Mouse (Mus musculus): ENCODE results near the gene Sstr3.

Sstr3 gene

DNA sequence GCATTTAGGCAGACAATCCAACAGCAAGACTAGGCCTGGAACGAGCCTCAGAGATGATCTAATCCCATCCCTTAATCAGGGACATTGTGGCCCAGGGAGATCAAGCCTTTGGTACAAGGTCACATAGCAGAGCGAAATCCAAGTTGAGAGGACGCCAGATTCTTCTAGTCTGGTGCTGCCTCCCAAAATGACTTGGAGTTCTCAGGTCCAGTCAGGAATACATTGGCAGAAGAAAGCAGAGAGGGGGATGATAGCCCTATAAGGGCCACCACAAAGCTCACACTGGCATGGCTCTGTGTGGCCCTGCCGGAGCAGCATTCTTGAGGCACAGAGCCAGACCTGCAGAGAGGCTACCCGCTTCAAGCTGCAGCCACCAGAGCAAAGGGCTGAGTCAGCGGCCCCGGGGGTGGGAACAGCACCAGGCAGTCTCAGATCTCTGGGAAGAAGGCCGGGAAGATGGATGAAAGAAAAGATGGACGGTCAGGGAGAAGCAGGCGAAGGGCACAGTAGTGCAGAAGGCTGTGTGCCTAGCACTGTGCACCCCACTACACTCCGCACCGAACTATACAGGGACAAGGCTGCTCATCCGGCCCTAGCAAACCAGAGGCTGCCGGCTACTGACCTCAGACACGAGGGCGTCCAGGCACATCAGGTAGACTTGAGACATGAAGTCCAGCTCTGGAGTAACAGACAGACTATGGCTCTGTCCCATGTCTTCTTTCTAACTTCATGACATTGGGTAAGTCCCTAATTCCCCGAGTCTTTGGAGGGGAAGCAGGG, 13.6 kb downstream of the Sstr3 start, which contains the start of gene C1qtnf6:
Gene C1qtnf6 (minus strand): TSS at position 746 of the 780 bp plus-strand sequence.
- peak; percentile 55 for DNase-seq (ENCODE audit: low spot score)

DNA sequence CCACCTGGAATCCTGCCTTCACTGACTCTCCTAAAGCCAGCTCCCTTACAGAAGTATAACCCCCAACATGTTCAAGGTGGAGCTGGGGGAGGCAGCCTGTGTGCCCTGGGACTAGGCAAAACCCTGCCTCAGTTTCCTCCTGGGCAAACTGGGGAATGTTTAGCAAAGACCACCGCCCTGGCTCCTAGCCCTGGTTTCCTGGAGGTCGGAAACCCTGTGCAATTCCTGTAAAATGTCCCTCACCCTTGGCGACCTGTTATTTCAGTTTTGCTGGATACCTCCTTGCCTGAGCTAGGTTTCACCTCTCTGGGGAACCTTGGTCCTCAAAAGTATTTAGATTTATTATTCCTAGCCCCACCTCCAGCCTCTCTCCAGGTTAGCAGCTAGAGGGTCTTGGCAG, 14.3 kb downstream of the Sstr3 start:
- no peak for DNase-seq (ENCODE audit: low spot score)

- peak; percentile 71 for DNase-seq (ENCODE audit: low spot score)
Observed at GRCm38 (mm10) chr15:78529428-78529990, 15.0 kb downstream of the Sstr3 start.

DNA sequence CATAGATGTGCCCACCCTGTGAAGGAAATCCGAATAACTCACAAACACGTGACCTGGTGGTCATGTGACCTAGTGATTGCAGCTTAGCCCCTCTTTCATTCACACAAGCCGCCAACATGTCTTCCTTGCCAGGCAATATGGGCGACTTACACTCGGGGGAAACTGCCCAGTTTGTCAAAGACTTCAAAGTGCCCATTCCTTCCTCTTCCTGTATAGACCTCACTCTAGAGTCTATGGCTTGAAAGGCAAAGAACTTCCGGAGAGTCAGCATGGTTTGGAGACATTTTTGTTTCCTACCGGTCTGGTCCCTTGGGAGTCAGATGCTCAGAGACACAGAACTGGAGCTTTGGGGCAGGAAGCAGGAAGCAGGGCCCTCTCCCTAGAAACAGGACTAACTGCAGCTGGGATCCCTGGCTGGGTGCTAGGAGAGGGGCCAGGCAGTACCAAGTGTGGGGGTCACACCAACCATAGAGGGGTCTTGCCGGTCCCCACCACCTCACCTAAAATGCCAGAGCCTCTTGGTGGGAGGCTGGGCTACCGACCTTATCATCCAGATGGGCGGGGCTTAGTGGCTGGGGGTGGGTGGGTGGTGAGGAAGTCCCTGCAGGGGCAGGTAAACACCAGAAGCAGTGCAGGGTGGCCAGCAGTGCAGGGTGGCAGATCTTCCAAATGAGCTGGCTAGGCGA, 15.6 kb downstream of the Sstr3 start:
- DNase-seq (ENCODE audit: low spot score) = peak; percentile 22

DNA sequence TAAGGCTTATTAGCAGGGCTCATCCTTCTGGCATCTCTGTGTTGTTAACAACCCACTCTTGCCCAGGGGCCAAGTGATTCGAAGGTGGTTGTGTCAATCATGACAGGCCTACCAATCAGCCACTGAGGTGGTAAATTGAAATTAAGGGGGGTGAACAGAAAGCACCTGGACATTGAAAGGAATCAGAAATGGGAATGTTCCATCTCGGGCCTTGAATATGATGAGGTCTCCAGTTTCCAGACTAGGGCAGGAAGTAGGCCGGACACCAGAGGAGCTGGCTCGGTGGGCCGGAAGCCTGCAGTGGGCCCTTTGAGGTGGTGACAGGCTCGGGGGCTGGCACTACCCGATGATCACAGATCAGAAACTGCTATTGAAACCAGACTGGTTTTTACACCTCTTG, 16.5 kb downstream of the Sstr3 start:
- no peak for DNase-seq (ENCODE audit: low spot score)

DNA sequence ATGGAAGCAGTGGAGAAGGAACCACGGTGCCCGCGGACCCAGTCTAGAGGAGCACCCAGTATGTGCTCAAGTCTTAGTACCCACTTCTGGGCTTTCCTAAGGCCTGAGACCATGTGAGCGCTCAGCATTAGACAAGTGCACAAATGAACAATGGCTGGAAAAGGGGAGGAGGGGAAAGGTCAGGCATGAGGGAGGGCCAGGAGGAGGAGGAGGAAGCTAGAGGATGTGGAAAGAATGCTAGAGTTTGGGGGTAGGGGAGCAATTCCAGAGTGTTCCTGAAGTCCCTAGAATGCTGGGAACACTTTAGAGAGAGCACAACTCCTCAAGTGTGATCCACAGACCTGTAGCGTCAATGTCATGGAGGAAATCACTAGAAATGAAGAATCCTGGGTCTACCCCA, 20.3 kb downstream of the Sstr3 start:
- no peak for DNase-seq (ENCODE audit: low spot score)

DNA sequence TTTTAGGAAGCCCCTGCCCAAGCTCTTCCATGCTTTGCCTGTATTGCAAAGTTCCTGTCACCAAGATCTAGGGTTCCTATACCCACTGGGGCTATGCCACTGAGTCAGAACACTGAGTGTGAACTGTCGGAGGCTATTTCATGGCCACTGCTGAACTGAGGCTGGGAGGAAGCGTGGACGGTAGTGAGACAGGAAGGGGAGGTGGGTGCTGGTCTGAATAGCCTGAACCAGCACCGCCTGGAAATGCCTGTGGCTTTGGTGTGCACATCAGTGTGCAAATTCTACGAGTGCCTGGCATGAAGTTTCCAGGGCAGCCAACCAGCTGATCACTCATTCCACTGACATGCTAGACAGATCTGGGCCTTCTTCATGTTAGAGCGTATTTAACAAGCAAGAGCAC, 22.6 kb downstream of the Sstr3 start:
- DNase-seq (ENCODE audit: low spot score) = no peak

DNA sequence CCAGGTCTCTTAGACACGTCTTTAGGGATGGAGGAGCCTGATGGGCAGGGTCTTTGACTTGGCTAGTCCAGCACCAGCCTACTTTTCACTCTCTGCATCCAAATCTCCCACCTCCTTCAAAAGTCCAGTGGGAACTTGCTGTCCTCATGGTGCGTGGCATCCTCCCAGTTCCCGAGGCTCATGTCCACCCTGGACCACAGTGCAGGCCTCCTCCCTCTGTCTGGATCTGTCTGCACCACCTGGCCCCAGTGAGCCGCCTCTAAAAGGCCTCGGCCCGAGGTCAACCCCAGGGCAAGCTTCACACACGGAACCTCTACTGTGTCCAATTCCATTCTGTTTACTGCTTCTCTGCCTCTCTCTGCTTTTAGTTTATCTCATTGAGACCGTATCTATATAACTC, 23.2 kb downstream of the Sstr3 start:
- DNase-seq (ENCODE audit: low spot score) = no peak

DNA sequence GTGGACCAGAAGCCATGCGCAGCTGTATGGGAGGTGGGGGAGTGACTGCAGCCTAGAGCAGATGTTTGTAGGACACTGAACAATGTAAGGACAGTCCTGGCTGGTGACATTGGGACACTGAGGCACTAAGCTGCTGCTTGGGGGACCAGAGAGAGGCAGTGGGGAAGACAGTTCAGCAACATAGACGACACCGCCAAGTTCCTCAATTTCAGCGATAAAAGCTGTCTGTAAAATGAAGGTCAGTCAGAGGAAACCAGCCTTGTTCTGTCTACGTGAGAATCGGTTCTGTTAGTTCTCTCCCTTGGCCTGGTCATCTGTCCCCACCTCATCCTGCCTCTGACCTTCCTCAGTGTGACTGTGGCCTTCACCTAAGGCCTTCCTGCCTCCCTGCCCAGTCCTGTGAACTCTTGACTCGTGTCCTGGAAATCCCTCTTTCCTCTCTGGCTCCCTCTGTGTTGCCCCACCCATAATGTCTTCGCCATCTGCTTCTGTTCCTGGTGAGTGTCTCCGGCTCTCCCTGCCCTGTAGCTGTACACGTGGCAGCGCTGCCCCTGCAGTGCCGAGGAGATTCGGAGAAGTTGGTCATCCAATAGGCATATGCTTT, 24.3 kb downstream of the Sstr3 start:
- no peak for DNase-seq (ENCODE audit: low spot score)

DNA sequence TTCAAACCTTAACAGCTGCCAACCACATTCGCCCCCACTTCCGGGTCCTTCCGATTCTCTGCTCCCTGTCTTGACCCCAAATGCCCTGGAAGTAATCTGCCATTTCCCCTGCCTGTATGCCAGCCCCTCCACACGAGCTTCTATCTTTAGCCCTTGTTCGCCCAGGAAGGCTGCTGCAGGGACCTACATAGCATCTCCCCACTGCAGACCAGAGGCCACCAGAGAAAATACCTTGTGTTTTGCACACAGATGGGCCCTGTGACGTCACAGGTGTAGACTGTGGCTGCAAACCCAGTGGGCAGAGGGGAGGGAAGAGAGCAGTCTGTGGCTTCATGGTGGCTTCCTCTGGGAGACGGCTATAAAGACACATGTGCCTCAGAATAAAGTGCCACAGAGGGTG, 26.3 kb downstream of the Sstr3 start:
- DNase-seq (ENCODE audit: low spot score) = no peak

DNA sequence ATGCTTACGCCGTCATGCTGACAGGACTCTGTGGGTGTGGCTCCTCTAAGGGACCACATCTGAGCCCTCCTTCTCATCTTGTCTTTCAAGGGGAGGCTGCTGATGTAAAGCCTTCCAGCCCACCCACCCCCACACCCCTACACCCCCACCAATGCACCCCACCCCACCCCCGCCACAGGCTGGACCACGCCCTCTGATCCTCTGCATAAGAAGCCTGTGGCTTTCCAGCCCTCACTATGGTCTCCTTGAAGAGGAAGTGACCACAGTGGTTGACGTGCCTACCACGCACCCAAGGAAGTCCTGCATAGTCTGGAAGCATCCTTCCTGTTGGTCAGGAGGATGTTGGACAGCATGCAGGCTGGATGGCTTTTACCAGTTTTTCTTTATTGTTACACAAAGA, 28.7 kb downstream of the Sstr3 start:
- DNase-seq (ENCODE audit: low spot score) = no peak

GRCm38 (mm10) chr15:78514393-78515146, 29.9 kb downstream of the Sstr3 start:
- DNase-seq (ENCODE audit: low spot score) = peak; percentile 79

DNA sequence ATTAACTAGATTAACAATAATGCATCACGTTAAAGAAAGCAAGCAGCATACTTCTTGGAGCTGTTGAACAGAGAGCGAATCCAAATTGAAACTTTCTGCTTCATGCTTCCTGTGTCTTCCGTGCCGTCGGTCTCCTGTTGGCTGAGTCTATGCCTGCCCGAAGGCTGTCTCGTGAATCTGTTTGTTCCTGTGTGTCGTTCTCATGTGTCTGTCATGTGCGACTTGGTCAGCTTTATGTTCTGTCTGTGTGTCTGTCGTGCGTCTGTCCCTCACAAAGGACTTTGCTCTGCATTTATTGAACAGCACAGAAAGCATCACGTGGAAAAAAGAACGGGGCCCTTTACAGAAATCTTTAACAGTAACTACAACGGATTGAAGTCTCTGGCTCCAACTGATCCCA, 31.5 kb downstream of the Sstr3 start:
- no peak for DNase-seq (ENCODE audit: low spot score)

DNA sequence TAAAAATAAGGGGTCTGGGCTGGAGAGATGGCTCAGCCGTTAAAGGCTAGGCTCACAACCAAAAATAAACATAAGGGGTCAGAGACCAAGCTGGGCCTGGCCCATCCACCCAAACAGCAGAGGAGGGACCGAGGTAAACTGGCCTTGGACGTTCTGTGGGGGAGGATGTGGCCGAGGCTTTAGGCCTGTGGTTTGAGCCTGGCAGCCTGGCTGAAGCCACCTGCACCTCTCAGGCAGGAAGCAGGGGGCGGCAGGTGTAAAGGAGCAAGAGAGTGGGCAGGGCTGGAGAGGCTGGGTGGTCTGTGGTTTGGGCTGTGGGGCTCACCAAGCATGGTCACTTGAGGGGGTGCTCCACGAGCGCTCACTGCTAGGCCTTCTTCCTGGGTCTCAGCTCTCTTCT, 32.5 kb downstream of the Sstr3 start:
- no peak for DNase-seq (ENCODE audit: low spot score)

DNA sequence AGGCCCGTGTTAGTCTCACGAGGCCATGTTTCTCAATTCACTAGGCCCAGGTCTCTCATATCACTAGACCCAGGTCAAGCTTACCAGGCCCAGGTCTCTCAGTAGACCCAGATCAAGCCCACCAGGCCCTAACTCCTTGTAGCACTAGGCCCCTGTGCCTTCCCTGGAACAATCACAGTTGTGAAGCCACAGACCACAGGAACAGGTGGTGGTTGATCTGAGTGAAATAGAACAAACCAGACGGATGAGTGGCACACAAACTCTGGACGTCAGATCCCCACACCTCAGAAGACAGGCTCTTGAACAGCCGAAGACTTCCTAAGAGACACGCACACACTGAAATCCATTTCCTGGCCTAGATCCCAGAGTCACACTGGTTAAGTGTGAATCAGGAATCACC, 33.7 kb downstream of the Sstr3 start:
- DNase-seq (ENCODE audit: low spot score) = no peak

GRCm38 (mm10) chr15:78510121-78510576, 34.3 kb downstream of the Sstr3 start:
- no peak for DNase-seq (ENCODE audit: low spot score)

GRCm38 (mm10) chr15:78509297-78509899, 35.1 kb downstream of the Sstr3 start:
- no peak for DNase-seq (ENCODE audit: low spot score)

GRCm38 (mm10) chr15:78508443-78508842, 36.0 kb downstream of the Sstr3 start:
- no peak for DNase-seq (ENCODE audit: low spot score)

GRCm38 (mm10) chr15:78505541-78505940, 38.9 kb downstream of the Sstr3 start:
- no peak for DNase-seq (ENCODE audit: low spot score)

DNA sequence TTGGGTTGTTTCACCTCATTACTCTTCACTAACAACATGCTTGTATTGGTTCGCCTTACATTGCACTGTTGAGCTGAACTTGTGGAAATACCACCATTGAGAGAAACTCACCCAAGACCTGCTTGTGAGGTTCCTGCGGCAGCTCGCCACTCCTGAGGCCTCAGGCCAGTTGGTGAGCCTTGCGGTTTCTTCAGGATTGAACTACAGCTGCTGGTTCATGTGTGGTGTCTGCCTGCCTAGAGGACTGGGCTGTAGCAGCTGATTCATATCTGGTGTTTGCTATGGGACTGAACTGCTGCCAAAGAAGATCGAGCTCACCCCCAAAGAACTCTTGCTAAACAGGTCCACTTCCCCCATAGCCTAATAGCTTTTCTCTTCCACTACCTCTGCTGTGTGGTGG, 39.7 kb downstream of the Sstr3 start:
- DNase-seq (ENCODE audit: low spot score) = no peak

- no peak for DNase-seq (ENCODE audit: low spot score)
Observed at GRCm38 (mm10) chr15:78504013-78504412, 40.5 kb downstream of the Sstr3 start.
